Mouse (Mus musculus): ENCODE results near the gene Trub1.

- TF ChIP-seq CTCF (IDR thresholded peaks at IDR 0.05; ENCODE audit: borderline replicate concordance, extremely low read depth, insufficient read depth, insufficient read length), result no peak
- no peak for TF ChIP-seq POLR2A (IDR thresholded peaks at IDR 0.05; ENCODE audit: borderline replicate concordance, extremely low read depth, insufficient read depth, insufficient read length, poor library complexity, severe bottlenecking)
Observed at GRCm38 (mm10) chr19:57489527-57489926, 36.8 kb downstream of the Trub1 start.
